Mouse (Mus musculus) adrenal gland (tissue): ENCODE data around the gene Trpm8.

ENCODE experiments used
- intact Hi-C: fragments of 180-260 bp; cut with DNase I; formaldehyde crosslinking; loops from one replicate; pipeline ENCODE4 v1.15.1; 2025
- long read RNA-seq, 2 experiments: library from polyadenylated mRNA; unstranded; transcript quantifications; one replicate each; pipeline ENCODE4 v2.0.0; 2020; ENCODE audit warnings: borderline replicate concordance in 1 of 2; ENCODE audit not compliant: insufficient replicate concordance in 1 of 2

Trpm8 gene
- long read RNA-seq, experiment 1, partial matches to known transcripts, result 0 of 1 reads
- long read RNA-seq, experiment 1, other reads (novel, unspliced or antisense), result 1 of 1 reads
- long read RNA-seq, experiment 2, result 0 reads

GRCm38 (mm10) chr1:88277098-88277817 lies at the start of gene Trpm8, which contains the start of gene Hjurp:
Trpm8 (plus strand) TSS chr1:88277661.
Hjurp (minus strand) TSS chr1:88277633.
- intact Hi-C loops, result no loop called here

- intact Hi-C loops, result no loop called here
Observed at GRCm38 (mm10) chr1:88228121-88228520, 49.3 kb upstream of the Trpm8 start.

- intact Hi-C loops, result no loop called here
Observed at GRCm38 (mm10) chr1:88229566-88229965, 47.9 kb upstream of the Trpm8 start.

GRCm38 (mm10) chr1:88229986-88230385 lies 47.5 kb upstream of the Trpm8 start:
- intact Hi-C loops, result no loop called here

GRCm38 (mm10) chr1:88230421-88230820 lies 47.0 kb upstream of the Trpm8 start:
- intact Hi-C loops, result no loop called here

GRCm38 (mm10) chr1:88230981-88231802 lies 46.3 kb upstream of the Trpm8 start:
- intact Hi-C loops, result no loop called here

- intact Hi-C loops, result no loop called here
Observed at GRCm38 (mm10) chr1:88231803-88232499, 45.5 kb upstream of the Trpm8 start.

GRCm38 (mm10) chr1:88232664-88233380 lies 44.6 kb upstream of the Trpm8 start:
- intact Hi-C loops, result no loop called here

GRCm38 (mm10) chr1:88233421-88234247 lies 43.8 kb upstream of the Trpm8 start:
- intact Hi-C loops, result no loop called here

- intact Hi-C loops, result no loop called here
Observed at GRCm38 (mm10) chr1:88234248-88234610, 43.2 kb upstream of the Trpm8 start.

- intact Hi-C loops, result no loop called here
Observed at GRCm38 (mm10) chr1:88234646-88235045, 42.8 kb upstream of the Trpm8 start.

GRCm38 (mm10) chr1:88235046-88235893 lies 42.2 kb upstream of the Trpm8 start:
- intact Hi-C loops, result no loop called here

GRCm38 (mm10) chr1:88235894-88236415 lies 41.5 kb upstream of the Trpm8 start:
- intact Hi-C loops, result no loop called here

GRCm38 (mm10) chr1:88237311-88237710 lies 40.1 kb upstream of the Trpm8 start:
- intact Hi-C loops, result no loop called here

GRCm38 (mm10) chr1:88238771-88239170 lies 38.7 kb upstream of the Trpm8 start:
- intact Hi-C loops, result no loop called here

GRCm38 (mm10) chr1:88240072-88240471 lies 37.4 kb upstream of the Trpm8 start:
- intact Hi-C loops, result no loop called here

GRCm38 (mm10) chr1:88240579-88240978 lies 36.9 kb upstream of the Trpm8 start:
- intact Hi-C loops, result no loop called here

- intact Hi-C loops, result no loop called here
Observed at GRCm38 (mm10) chr1:88243861-88244260, 33.6 kb upstream of the Trpm8 start.

- intact Hi-C loops, result no loop called here
Observed at GRCm38 (mm10) chr1:88245881-88246280, 31.6 kb upstream of the Trpm8 start.
